Mouse (Mus musculus): ENCODE measurements around the gene Hmbs. TPM values are rescaled to one million over a fixed set of nuclear protein-coding genes. Genes with fewer than 3 reads are reported as not detected.
A peak's percentile ranks its signal among the peaks of the same experiment; 100 is the strongest.

Hmbs gene
- 1,376 and 1,388 TPM in 2 replicates for polyA plus RNA-seq (2015; fragmentation: Nextera tagmentation; extraction: Ambion mirVana)

GRCm38 (mm10) chr9:44343781-44344421, at the start of gene Hmbs:
Gene Hmbs, minus strand, starts transcription at chr9:44344228.
- WGBS (ENCODE audit: insufficient replicate concordance), result under 1% methylated on average over 39 of the region's 39 CpGs
- ATAC-seq (ENCODE audit: low read depth), result peak; percentile 80
- H3K36me3 ChIP-seq (ENCODE audit: control insufficient read depth, insufficient read depth), result peaks cover 45% of the 10 kb centered on the region

GRCm38 (mm10) chr9:44391466-44391865, 47.4 kb upstream of the Hmbs start:
- Histone ChIP-seq H3K4me2 (ENCODE audit: low read depth, low read length) (no peak overlapping the region), H3K27me3 (ENCODE audit: control insufficient read depth, insufficient read depth, low read depth, low read length) (no peaks in the 10 kb centered on the region), H3K9ac (ENCODE audit: low read depth, low read length) (no peak overlapping the region), H3K4me3 (ENCODE audit: low read depth, low read length) (no peak overlapping the region), H3K27ac (ENCODE audit: low read length) (no peak overlapping the region), H3K9me3 (replicated peaks; ENCODE audit: control insufficient read depth, low read length) (no peaks in the 10 kb centered on the region), H3K4me1 (ENCODE audit: control insufficient read depth, low read depth, low read length) (peaks cover 7% of the 10 kb centered on the region), H3K36me3 (ENCODE audit: control insufficient read depth, insufficient read depth) (peaks cover 31% of the 10 kb centered on the region)
- 31% methylated on average over 4 of the region's 4 CpGs for WGBS (ENCODE audit: insufficient replicate concordance)
- ATAC-seq (ENCODE audit: low read depth), result peak; percentile 47

More at GRCm38 (mm10) chr9:44343781-44344421, at the start of gene Hmbs:
- Histone ChIP-seq H3K27me3 (ENCODE audit: control insufficient read depth, insufficient read depth, low read depth, low read length) (no peaks in the 10 kb centered on the region), H3K27ac (ENCODE audit: low read length) (peak within 1 kb of the TSS; percentile 99), H3K4me2 (ENCODE audit: low read depth, low read length) (peak within 1 kb of the TSS; percentile 84), H3K4me1 (ENCODE audit: control insufficient read depth, low read depth, low read length) (peaks cover 20% of the 10 kb centered on the region), H3K9me3 (replicated peaks; ENCODE audit: control insufficient read depth, low read length) (no peaks in the 10 kb centered on the region), H3K4me3 (ENCODE audit: low read depth, low read length) (peak within 1 kb of the TSS; percentile 85), H3K9ac (ENCODE audit: low read depth, low read length) (peak within 1 kb of the TSS; percentile 83)

- Histone ChIP-seq H3K4me1 (ENCODE audit: control insufficient read depth, low read depth, low read length) (no peaks in the 10 kb centered on the region), H3K9me3 (replicated peaks; ENCODE audit: control insufficient read depth, low read length) (no peaks in the 10 kb centered on the region), H3K9ac (ENCODE audit: low read depth, low read length) (no peak overlapping the region), H3K4me2 (ENCODE audit: low read depth, low read length) (no peak overlapping the region), H3K36me3 (ENCODE audit: control insufficient read depth, insufficient read depth) (peaks cover 44% of the 10 kb centered on the region), H3K4me3 (ENCODE audit: low read depth, low read length) (no peak overlapping the region), H3K27ac (ENCODE audit: low read length) (no peak overlapping the region), H3K27me3 (ENCODE audit: control insufficient read depth, insufficient read depth, low read depth, low read length) (no peaks in the 10 kb centered on the region)
- 58% methylated on average over 8 of the region's 8 CpGs for WGBS (ENCODE audit: insufficient replicate concordance)
- ATAC-seq (ENCODE audit: low read depth), result 0 out of 2 replicates have a peak, but pooled peaks have one; percentile 10
Observed at GRCm38 (mm10) chr9:44389273-44389672, 45.2 kb upstream of the Hmbs start.

GRCm38 (mm10) chr9:44387221-44387620, 43.2 kb upstream of the Hmbs start:
- 71% methylated on average over 3 of the region's 3 CpGs for WGBS (ENCODE audit: insufficient replicate concordance)
- peaks cover 55% of the 10 kb centered on the region for H3K36me3 ChIP-seq (ENCODE audit: control insufficient read depth, insufficient read depth)
- no peaks in the 10 kb centered on the region for H3K9me3 ChIP-seq (replicated peaks; ENCODE audit: control insufficient read depth, low read length)
- H3K9ac ChIP-seq (ENCODE audit: low read depth, low read length), result no peak overlapping the region
- H3K4me3 ChIP-seq (ENCODE audit: low read depth, low read length), result no peak overlapping the region
- no peaks in the 10 kb centered on the region for H3K27me3 ChIP-seq (ENCODE audit: control insufficient read depth, insufficient read depth, low read depth, low read length)
- H3K4me1 ChIP-seq (ENCODE audit: control insufficient read depth, low read depth, low read length), result no peaks in the 10 kb centered on the region
- no peak; the same call in 1 of the 2 replicates for ATAC-seq (ENCODE audit: low read depth)
- no peak overlapping the region for H3K27ac ChIP-seq (ENCODE audit: low read length)
- no peak overlapping the region for H3K4me2 ChIP-seq (ENCODE audit: low read depth, low read length)

- Histone ChIP-seq H3K9me3 (replicated peaks; ENCODE audit: control insufficient read depth, low read length) (no peaks in the 10 kb centered on the region), H3K9ac (ENCODE audit: low read depth, low read length) (no peak overlapping the region), H3K27me3 (ENCODE audit: control insufficient read depth, insufficient read depth, low read depth, low read length) (no peaks in the 10 kb centered on the region), H3K4me2 (ENCODE audit: low read depth, low read length) (no peak overlapping the region), H3K36me3 (ENCODE audit: control insufficient read depth, insufficient read depth) (peaks cover 53% of the 10 kb centered on the region), H3K4me1 (ENCODE audit: control insufficient read depth, low read depth, low read length) (peaks cover 10% of the 10 kb centered on the region), H3K4me3 (ENCODE audit: low read depth, low read length) (no peak overlapping the region), H3K27ac (ENCODE audit: low read length) (no peak overlapping the region)
- WGBS (ENCODE audit: insufficient replicate concordance), result 86% methylated on average over 13 of the region's 13 CpGs
- ATAC-seq (ENCODE audit: low read depth), result no peak
Observed at GRCm38 (mm10) chr9:44384596-44384995, 40.6 kb upstream of the Hmbs start.

GRCm38 (mm10) chr9:44379862-44380261, 35.8 kb upstream of the Hmbs start:
- Histone ChIP-seq H3K27me3 (ENCODE audit: control insufficient read depth, insufficient read depth, low read depth, low read length) (no peaks in the 10 kb centered on the region), H3K9me3 (replicated peaks; ENCODE audit: control insufficient read depth, low read length) (no peaks in the 10 kb centered on the region), H3K36me3 (ENCODE audit: control insufficient read depth, insufficient read depth) (peaks cover 22% of the 10 kb centered on the region), H3K4me3 (ENCODE audit: low read depth, low read length) (peak overlapping the region; percentile 84), H3K4me1 (ENCODE audit: control insufficient read depth, low read depth, low read length) (peaks cover 19% of the 10 kb centered on the region), H3K9ac (ENCODE audit: low read depth, low read length) (peak overlapping the region; percentile 85), H3K4me2 (ENCODE audit: low read depth, low read length) (peak overlapping the region; percentile 95), H3K27ac (ENCODE audit: low read length) (peak overlapping the region; percentile 76)
- peak; percentile 2; the same call in 1 of the 2 replicates for ATAC-seq (ENCODE audit: low read depth)
- 4% methylated on average over 15 of the region's 15 CpGs for WGBS (ENCODE audit: insufficient replicate concordance)

GRCm38 (mm10) chr9:44379054-44379834, 35.2 kb upstream of the Hmbs start, which contains the start of gene Hyou1:
Gene Hyou1, plus strand, starts transcription at chr9:44379490.
- H3K36me3 ChIP-seq (ENCODE audit: control insufficient read depth, insufficient read depth), result peaks cover 16% of the 10 kb centered on the region
- peak; percentile 98 for ATAC-seq (ENCODE audit: low read depth)
- H3K4me1 ChIP-seq (ENCODE audit: control insufficient read depth, low read depth, low read length), result peaks cover 19% of the 10 kb centered on the region
- under 1% methylated on average over 82 of the region's 83 CpGs for WGBS (ENCODE audit: insufficient replicate concordance)
- peak within 1 kb of the TSS; percentile 95 for H3K4me2 ChIP-seq (ENCODE audit: low read depth, low read length)
- H3K27me3 ChIP-seq (ENCODE audit: control insufficient read depth, insufficient read depth, low read depth, low read length), result no peaks in the 10 kb centered on the region
- H3K9me3 ChIP-seq (replicated peaks; ENCODE audit: control insufficient read depth, low read length), result no peaks in the 10 kb centered on the region
- H3K9ac ChIP-seq (ENCODE audit: low read depth, low read length), result peak within 1 kb of the TSS; percentile 85
- H3K27ac ChIP-seq (ENCODE audit: low read length), result peak within 1 kb of the TSS; percentile 82
- peak within 1 kb of the TSS; percentile 84 for H3K4me3 ChIP-seq (ENCODE audit: low read depth, low read length)

- peak overlapping the region; percentile 90 for H3K4me2 ChIP-seq (ENCODE audit: low read depth, low read length)
- no peaks in the 10 kb centered on the region for H3K27me3 ChIP-seq (ENCODE audit: control insufficient read depth, insufficient read depth, low read depth, low read length)
- no peak for ATAC-seq (ENCODE audit: low read depth)
- H3K9ac ChIP-seq (ENCODE audit: low read depth, low read length), result peak overlapping the region; percentile 72
- WGBS (ENCODE audit: insufficient replicate concordance), result 41% methylated on average over 5 of the region's 5 CpGs
- H3K4me3 ChIP-seq (ENCODE audit: low read depth, low read length), result peak overlapping the region; percentile 84
- H3K27ac ChIP-seq (ENCODE audit: low read length), result peak overlapping the region; percentile 82
- H3K4me1 ChIP-seq (ENCODE audit: control insufficient read depth, low read depth, low read length), result peaks cover 22% of the 10 kb centered on the region
- H3K36me3 ChIP-seq (ENCODE audit: control insufficient read depth, insufficient read depth), result peaks cover 11% of the 10 kb centered on the region
- H3K9me3 ChIP-seq (replicated peaks; ENCODE audit: control insufficient read depth, low read length), result no peaks in the 10 kb centered on the region
Observed at GRCm38 (mm10) chr9:44378153-44378730, 34.2 kb upstream of the Hmbs start.

All from liver, embryonic 16.5 days (tissue).